Mouse (Mus musculus): ENCODE measurements at regions not wholly inside any gene's neighbourhood (a gene's known extent, or its start where the extent isn't known, plus 50 kb on each side); places are given as distances from the start of the nearest gene placed in this dataset.
A peak's percentile ranks its signal among the peaks of the same experiment; 100 is the strongest.

GRCm38 (mm10) chr12:71481371-71481770, 171.7 kb downstream of the Dact1 start:
- DNase-seq (ENCODE audit: low read depth) = no peak

- DNase-seq (ENCODE audit: low read depth) = no peak
Measured at GRCm38 (mm10) chr12:71481899-71482593, 172.4 kb downstream of the Dact1 start.

- no peak for DNase-seq (ENCODE audit: low read depth)
Measured at GRCm38 (mm10) chr12:71482619-71483018, 172.9 kb downstream of the Dact1 start.

GRCm38 (mm10) chr12:71483536-71484165, 174.0 kb downstream of the Dact1 start:
- no peak for DNase-seq (ENCODE audit: low read depth)

- DNase-seq (ENCODE audit: low read depth) = no peak
Measured at GRCm38 (mm10) chr12:71484286-71484685, 174.6 kb downstream of the Dact1 start.

GRCm38 (mm10) chr12:71486078-71486477, 176.4 kb downstream of the Dact1 start:
- no peak for DNase-seq (ENCODE audit: low read depth)

- DNase-seq (ENCODE audit: low read depth) = no peak
Measured at GRCm38 (mm10) chr12:71487591-71488435, 178.1 kb downstream of the Dact1 start.

- DNase-seq (ENCODE audit: low read depth) = no peak
Measured at GRCm38 (mm10) chr12:71489295-71489694, 179.6 kb downstream of the Dact1 start.

GRCm38 (mm10) chr12:71494803-71495293, 185.2 kb downstream of the Dact1 start:
- DNase-seq (ENCODE audit: low read depth) = no peak

- no peak for DNase-seq (ENCODE audit: low read depth)
Measured at GRCm38 (mm10) chr12:71498246-71499029, 188.8 kb downstream of the Dact1 start.

- peak; percentile 1 for DNase-seq (ENCODE audit: low read depth)
Measured at GRCm38 (mm10) chr12:71501299-71501810, 191.7 kb downstream of the Dact1 start.

- no peak for DNase-seq (ENCODE audit: low read depth)
Measured at GRCm38 (mm10) chr12:71503265-71503664, 193.6 kb downstream of the Dact1 start.

GRCm38 (mm10) chr12:71506206-71506605, 196.5 kb downstream of the Dact1 start:
- DNase-seq (ENCODE audit: low read depth) = no peak

GRCm38 (mm10) chr12:71506716-71507115, 197.0 kb downstream of the Dact1 start:
- no peak for DNase-seq (ENCODE audit: low read depth)

GRCm38 (mm10) chr12:71512915-71513612, 203.4 kb downstream of the Dact1 start:
- DNase-seq (ENCODE audit: low read depth) = no peak

- DNase-seq (ENCODE audit: low read depth) = no peak
Measured at GRCm38 (mm10) chr12:71519520-71519919, 209.8 kb downstream of the Dact1 start.

- no peak for DNase-seq (ENCODE audit: low read depth)
Measured at GRCm38 (mm10) chr12:71521936-71522335, 212.3 kb downstream of the Dact1 start.

GRCm38 (mm10) chr12:71522451-71522850, 212.8 kb downstream of the Dact1 start:
- no peak for DNase-seq (ENCODE audit: low read depth)

GRCm38 (mm10) chr12:71524156-71524555, 214.5 kb downstream of the Dact1 start:
- DNase-seq (ENCODE audit: low read depth) = no peak

- no peak for DNase-seq (ENCODE audit: low read depth)
Measured at GRCm38 (mm10) chr12:71525255-71525927, 215.7 kb downstream of the Dact1 start.
